Mouse (Mus musculus) erythroid progenitor cell, adult 5-6 weeks (primary cell): ENCODE results near the gene Impdh2. TPM values are rescaled to one million over a fixed set of nuclear protein-coding genes. Genes with fewer than 3 reads are reported as not detected.
A peak's percentile ranks its signal among the peaks of the same experiment; 100 is the strongest.

Experiments
- ATAC-seq: replicated peaks from 2 replicates; pipeline ENCODE4 v1.8.0; 2016; ENCODE audit warnings: moderate number of reproducible peaks, mild to moderate bottlenecking, moderate TSS enrichment, inconsistent platforms; ENCODE audit not compliant: poor library complexity, low FRiP score, severe bottlenecking
- total RNA-seq, 2 experiments: library from RNA; stranded (forward) in 1 of 2; stranded (reverse) in 1 of 2; fragments of 150-400 nt in 1 of 2; fragments of 186-747, 209-891 nt in 1 of 2; gene quantifications; 2 replicates each; pipeline versions ENCODE4 v1.2.3 to v1.2.4; 2015 to 2017; ENCODE audit warnings: low replicate concordance in 2 of 2

Impdh2 gene
- total RNA-seq, 2 experiments from 2014 or later, result 37.1 to 75.0 TPM

DNA sequence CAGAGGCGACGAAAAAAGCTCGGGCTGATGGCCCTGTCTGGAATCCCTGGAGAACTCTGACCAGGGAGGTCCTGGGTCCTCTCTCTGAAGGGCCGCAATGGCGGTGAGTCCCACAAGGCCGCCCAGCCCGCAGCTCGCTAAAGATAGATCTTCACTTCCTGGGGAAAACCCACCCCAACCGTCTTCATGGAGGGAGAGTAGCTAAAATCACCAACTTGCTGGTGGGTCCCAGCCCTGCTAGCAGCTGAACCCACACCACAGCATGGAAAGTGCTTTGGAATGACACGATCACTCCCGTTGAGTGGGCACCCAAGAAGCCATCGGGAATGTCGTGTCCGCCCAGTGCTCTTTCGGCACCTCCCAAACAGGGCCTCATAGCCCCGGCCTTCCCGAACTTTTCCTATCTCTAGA, 8.4 kb downstream of the Impdh2 start:
- no peak for ATAC-seq

GRCm38 (mm10) chr9:108569381-108570206, 9.5 kb downstream of the Impdh2 start, which contains the start of gene Dalrd3:
Gene Dalrd3 (plus strand): TSS chr9:108569886.
- ATAC-seq, result peak; percentile 60

- ATAC-seq, result peak; percentile 35
These were observed 10.3 kb downstream of the Impdh2 start for GRCm38 (mm10) chr9:108570207-108570896.

DNA sequence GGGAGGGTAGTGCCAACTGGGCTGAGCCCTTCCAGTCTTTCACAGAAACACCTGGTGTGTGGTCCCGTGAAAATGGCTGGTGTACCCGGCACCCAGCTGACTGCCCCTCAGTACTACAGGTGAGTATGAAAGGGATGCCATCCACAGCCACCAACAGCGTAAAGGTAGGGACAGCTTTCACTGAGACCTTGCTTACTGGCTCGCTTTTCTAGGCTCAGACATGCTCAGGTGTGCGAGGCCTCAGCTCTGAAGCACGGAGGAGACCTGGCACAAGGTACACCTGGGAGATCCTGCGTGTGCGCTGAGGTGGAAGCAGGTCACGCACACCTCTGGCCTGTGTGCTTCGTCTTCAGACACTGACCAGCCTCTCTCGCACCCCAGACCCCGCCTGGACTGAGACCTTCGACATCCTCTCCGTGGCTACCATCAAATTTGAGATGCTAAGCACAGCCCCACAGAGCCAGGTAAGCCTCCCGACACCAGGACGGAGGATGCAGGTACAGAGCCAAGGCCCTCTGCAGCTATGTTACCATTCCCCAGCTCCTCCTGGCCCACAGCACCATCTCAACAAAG, 11.4 kb downstream of the Impdh2 start:
- ATAC-seq, result no peak

GRCm38 (mm10) chr9:108572321-108572720, 12.2 kb downstream of the Impdh2 start:
- ATAC-seq, result no peak

DNA sequence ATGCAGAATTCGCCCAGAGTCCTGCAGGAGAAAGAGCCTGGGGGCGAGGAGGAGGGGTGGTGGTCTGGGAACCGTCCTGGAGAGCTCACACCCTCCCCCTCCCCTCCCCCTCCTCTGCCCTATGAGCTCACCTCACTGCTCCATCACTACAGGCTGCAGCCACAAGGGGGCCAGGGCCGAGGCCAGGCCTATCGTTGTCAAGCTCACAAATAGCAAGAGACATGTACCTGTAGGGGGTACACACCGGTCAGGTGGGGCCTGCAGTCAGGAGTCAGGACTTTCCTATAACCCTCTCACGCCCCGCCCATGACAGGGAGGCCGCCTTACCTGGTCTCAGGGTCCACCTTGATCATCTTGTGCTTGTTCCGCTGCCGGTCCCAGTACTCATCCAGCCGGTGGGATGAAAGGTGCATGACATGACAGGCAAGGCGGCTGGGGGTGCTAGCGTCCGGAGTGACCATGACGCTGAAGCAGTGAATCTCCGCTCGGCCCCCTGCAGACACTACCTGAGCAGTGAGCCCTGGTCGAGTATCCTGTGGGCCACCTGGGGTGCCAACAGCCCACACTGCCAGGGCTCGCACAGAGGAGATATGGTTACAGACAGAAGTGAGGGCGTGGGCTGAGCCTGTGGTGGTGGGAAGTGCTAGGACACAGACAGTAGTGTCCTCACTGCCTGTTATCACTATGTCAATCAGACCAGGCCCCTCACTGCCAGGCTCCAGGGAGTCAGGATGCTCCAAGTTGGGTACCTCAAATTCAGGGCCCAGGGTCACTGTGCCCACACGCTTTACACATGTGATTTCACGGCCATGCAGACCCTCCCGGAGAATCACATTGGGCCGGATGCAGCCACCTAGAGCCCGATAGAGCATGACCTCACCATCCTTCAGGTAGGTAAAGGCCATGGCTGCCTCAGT, 13.9 kb downstream of the Impdh2 start:
- ATAC-seq, result no peak

GRCm38 (mm10) chr9:108574921-108575320, 14.8 kb downstream of the Impdh2 start:
- no peak for ATAC-seq

DNA sequence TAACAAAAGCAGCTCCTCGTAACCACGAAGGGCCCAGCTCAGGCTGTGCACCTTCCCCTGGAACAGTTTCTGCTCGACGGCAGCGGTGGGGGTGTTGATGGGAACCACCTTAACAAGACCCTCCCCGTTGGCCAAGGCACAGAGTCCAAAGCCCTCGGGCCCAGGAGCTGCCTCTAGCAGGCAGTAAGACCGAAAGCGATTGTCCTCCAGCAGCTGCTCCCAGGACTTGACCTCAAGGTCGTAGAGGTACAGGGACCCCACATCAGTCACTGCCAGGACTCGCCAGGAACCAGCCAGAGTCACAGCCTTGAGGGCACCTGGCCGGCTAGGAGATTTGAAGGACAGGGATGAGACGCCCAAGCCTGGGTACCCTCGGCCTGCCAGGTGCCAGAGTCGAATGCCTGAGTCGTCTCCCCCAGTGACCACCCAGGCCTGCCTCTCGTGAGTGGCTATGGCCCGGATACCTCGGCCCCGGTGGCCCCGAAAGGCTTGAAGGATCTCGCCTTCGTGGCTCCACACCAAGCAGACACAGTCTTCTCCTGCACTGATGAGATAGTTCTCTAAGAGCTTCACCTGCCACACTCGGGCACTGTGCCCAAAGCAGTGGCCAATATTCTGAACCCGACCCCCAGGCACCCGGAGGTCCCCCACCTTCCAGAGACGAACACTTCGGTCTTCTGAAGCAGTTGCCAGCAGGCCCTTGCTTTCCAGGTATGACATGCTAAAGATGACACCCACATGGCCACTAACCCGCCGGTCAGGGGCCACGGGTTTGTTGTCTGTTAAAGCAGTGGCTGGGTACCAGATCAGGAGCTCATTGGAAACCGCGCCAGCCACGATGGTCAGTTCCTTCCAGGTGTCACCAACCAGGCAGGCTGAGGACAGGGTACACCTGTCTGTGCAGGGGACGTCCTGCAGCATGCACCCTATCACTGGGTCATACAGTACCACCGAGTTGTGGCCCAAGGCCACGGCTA, 15.5 kb downstream of the Impdh2 start:
- no peak for ATAC-seq

GRCm38 (mm10) chr9:108577025-108577424, 16.9 kb downstream of the Impdh2 start:
- ATAC-seq, result no peak

GRCm38 (mm10) chr9:108577934-108578544, 18.0 kb downstream of the Impdh2 start:
- peak; percentile 31 for ATAC-seq

DNA sequence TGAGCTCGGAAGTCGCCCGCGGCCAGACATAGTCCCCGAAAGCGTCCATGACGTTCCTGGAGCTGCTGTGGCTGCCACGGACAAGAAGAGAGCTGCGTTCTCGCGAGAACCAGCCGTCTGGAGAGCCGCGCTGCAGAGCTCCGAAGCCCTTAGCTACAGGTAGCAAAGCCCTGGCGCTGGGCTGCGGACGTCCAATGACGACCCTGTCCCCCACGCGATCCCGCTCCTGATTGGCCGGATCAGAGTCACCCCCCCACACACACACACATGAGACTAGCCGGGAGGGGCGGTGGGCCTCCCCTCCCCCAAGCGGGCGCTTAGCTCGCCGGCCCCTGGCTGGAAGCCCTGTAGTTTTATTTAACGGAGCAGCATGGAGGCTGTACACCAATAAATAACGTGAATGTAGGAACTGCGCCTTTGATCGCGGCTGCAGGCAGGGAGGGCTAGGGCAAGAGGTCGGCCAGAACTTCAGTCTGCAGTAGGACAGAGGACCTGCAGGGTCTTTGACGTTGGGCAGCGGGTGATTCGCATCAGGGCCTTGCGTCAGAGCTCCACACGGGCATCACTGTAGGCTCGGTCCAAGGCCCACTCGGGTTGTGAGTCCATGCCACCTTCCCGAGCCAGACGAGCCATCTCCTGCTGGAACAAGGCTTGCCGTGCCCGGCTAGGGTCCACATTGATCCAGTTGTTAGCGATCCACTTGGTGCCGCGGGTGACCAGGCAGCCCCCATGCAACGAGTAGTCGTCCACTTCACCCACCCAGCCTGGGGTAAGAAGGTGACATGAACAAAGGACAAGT, 18.7 kb downstream of the Impdh2 start, which contains the start of gene Wdr6:
Gene Wdr6 (minus strand): TSS at position 195 of the 799 bp plus-strand sequence.
- ATAC-seq, result peak; percentile 78

- ATAC-seq, result no peak
These were observed 19.2 kb downstream of the Impdh2 start for GRCm38 (mm10) chr9:108579344-108579690.

DNA sequence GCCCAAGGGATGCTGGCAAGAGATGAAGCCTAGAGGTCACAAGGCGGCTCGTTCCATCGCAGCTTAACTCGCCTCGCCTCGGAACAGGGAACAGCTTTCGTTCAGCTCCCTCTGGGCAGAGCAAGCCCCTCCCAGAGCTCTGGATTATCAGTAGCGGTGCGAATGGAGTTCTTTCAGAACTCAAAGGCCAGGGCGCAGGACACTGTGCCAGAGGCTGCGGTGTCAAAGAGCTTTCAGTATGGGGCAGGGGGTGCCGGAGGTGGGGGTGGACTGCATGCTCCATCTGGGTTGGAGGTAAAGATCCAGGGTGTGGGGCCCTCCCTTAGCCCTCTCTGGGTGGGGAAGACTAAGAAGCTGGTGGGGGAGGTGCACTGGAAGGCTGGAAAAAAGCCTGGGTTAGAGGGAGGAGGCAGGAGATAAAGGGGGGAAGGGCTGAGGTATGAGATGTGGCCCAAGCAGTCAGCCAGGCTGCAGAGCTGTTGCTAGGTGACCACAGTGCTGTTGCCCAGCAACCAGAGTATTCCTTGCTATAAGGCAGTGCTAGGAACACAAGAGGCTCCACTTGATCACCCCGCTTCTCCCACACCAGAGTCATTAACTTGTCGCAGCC, 27.6 kb downstream of the Impdh2 start:
- ATAC-seq, result no peak

GRCm38 (mm10) chr9:108589229-108589628, 29.1 kb downstream of the Impdh2 start:
- ATAC-seq, result no peak

GRCm38 (mm10) chr9:108591462-108591861, 31.4 kb downstream of the Impdh2 start:
- ATAC-seq, result no peak

DNA sequence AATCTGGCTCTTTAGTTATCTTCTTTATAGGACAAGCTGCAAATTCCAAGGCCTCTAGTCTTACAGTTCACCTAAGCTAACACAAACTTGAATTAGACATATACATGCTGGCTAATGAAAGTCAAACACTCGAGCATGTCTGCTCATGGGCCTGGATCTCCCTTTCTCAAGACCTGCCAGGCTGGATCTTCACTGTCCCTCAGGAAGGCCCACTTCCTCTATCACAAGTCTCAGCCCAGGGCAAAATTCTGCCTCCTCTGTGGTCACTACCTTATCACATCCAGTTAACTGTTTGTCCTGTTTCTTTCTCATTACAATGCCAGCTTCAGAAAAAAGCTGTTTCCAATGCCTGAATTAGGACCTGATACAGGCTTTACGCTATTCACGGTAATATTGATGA, 34.3 kb downstream of the Impdh2 start:
- no peak for ATAC-seq
